Mouse (Mus musculus) testis, postnatal 10 days (tissue): Measurements from ENCODE around the gene Asic1.
"Not testable (repeated sequence)": the region's sequence is repeated elsewhere in the genome, so short reads cannot be mapped to it uniquely, and the experiment has no call there.

Experiments used
- DNase-seq: peaks from one replicate; pipeline ENCODE4 v3.0.0; 2021; ENCODE audit warnings: low spot score

Gene Asic1

DNA sequence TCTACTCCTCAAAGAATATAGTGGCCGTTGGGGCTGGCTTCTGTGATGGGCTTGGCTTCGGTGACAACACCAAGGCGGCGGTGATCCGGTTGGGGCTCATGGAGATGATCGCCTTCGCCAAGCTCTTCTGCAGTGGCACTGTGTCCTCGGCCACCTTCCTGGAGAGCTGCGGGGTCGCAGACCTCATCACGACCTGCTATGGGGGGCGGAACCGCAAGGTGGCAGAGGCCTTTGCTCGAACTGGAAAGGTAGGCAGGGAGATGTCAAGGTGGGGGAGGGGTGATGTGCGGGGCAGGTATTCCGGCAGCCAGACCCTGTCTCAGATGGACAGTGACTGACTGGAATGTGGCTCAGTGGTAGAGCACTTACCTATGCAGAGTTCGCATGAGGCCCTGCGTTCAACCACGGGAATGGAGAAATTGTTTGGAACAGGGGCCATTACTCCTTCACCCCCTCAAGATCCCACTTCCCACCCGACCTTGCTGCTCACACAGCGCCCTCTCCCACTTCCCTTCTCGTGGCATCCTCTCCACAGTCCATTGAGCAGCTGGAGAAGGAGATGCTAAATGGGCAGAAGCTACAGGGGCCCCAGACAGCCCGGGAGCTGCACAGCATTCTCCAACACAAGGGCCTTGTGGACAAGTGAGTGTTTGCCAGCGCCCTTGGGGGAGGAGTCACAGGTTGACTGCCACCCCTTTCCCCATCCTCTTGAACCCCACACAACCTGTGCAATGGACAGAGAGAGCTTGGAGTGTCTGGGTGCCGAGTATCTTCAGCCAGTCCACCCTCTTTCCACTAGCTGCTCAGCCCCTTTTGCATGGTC is 52.0 kb downstream of the Asic1 start:
- DNase-seq, result no peak

DNA sequence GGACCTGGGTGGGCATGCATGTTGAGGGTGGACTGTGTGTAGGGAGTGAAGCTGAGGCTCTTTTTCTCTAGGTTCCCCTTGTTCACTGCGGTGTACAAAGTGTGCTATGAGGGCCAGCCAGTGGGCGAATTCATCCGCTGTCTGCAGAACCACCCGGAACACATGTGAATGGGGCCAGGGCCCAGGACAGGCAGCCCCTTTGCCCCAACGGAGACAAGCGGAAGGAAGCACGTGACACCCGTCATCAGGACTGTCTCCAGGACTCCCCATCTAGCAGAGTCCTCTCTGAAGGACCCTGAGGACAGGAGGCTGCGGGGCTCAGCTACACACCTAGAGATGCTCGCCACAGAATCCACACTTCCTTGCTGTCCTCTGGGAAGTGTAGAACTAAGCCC is 52.9 kb downstream of the Asic1 start:
- DNase-seq, result no peak

- DNase-seq, result peak; percentile 72
Measured at GRCm38 (mm10) chr15:99723515-99724291, 53.5 kb downstream of the Asic1 start.

DNA sequence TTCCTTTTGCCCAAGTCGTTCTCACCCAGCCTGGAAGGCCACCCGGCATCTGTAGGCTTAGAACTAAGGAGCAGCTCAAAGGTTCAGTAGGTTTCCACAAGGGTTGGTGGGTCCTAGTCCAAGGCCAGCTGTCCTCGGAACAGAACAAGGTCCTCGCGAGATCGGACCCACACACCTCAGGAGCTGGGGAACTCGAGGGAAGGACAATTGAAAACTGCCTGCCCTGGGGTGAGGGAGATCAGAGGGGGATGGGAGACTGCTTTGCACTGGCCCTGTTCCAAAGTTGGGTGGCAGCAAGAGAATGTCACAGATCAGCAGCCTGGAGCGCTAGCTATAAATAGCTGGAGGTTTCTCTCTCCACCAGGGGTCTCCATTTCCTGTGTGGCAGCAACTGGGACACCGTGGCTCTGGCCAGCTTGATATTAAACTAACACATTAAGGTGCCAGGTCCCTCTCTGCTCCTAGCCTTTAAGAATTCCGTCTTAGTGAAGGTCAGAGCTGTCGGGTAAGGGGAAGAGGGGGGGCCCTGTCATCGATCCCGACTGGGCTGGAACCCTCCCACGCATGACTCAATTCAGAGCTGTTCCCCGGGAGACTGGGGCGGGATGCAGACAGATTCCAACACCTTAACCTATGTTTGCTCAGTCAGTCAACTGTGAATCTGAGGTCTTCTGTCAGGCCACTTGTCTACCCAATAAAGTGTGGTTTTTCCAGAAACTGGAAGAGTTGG is 54.3 kb downstream of the Asic1 start:
- DNase-seq, result peak; percentile 74

DNA sequence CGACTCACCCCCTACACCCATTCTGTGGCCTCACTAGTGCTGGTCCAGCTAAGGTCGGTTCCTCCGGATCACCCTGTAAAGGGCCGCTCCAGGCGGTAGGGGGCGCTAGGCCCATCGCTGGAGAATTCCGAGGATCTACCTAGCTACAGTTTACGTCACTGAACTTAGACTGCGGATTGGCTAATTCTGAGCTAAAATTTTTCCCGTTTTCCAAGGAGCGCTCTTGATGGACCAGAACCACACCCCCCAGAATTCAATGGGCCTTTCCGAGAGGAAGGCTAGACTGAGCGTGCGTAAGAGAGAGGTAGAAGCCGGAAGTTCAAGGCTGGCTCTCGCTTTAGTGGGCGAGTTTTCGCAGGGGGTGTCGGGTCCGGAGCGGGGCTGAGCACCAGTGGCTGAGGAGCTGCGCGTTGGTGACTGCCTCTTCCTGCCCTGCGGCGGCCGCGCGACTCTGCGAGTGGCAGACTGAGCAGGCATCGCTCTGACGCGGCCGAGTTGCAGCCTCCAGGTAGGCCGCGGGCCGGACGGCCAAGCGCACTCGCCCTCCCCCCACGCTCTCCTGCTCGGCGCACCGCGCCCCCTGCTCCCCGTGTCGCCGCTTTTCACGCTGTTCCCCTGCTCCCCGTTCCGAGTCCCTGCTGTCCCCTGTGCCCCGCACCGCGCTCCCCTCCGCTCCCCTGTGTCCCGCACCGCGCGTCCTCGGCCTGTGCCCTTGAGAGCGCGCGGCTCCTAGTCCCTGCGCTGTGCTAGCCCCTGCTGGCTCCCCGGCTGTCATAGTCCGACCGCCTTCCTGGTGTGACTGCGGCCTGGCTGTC is 55.4 kb downstream of the Asic1 start, which contains the start of gene Cox14:
Cox14 (plus strand) TSS at position 278 of the 815 bp plus-strand sequence.
- DNase-seq, result peak; percentile 95

GRCm38 (mm10) chr15:99726549-99726948 is 56.4 kb downstream of the Asic1 start:
- DNase-seq, result no peak

DNA sequence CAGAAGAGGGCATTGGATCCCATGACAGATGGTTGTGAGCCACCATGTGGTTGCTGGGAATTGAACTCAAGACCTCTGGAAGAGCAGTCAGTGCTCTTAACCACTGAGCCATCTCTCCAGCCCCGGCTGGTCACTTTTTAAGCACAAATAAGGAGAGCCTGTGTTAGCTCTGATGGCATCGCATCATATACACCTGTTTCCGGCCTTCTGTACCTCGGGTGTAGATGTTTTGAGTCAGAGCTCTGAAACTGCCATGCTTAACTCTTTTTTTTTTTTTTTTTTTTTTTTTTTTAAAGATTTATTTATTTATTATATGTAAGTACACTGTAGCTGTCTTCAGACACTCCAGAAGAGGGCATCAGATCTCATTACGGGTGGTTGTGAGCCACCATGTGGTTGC is 56.9 kb downstream of the Asic1 start:
- not testable (repeated sequence) for DNase-seq

DNA sequence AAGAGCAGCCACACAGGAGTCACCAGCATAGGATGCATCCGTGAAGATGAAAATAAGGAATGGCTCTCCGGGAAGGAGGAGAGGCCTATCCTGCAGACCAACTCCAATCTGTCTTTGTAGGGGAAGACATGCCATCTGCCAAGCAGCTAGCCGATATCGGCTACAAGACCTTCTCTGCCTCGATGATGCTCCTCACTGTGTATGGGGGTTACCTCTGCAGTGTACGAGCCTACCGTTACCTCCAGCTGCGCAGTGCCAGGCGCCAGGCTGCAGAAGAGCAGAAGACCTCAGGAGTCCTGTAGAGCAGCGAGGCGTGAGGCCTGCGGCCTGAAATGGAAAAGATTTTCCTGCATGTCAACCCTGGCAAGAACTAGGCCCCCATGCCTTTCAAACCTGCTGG is 57.4 kb downstream of the Asic1 start:
- DNase-seq, result no peak

DNA sequence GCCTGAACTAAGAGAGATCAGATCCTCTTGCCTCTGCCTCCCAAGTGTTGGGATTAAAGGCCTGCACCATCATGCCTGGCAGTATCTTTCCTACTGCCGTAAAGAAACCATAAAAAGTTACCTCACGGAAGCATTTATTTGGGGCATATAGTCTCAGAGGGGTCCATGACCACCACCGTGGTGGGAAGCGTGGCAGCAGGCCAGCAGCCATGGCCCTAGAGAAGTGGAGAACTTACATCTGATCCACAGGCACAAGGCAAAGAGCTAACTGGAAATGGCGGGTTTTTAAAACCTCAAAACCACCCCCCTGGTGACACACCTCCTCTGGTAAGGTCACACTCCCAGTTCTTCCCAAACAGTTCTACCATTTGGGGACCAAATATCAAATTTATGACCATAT is 58.0 kb downstream of the Asic1 start:
- DNase-seq, result no peak

- no peak for DNase-seq
Measured at GRCm38 (mm10) chr15:99729056-99729783, 59.1 kb downstream of the Asic1 start.

DNA sequence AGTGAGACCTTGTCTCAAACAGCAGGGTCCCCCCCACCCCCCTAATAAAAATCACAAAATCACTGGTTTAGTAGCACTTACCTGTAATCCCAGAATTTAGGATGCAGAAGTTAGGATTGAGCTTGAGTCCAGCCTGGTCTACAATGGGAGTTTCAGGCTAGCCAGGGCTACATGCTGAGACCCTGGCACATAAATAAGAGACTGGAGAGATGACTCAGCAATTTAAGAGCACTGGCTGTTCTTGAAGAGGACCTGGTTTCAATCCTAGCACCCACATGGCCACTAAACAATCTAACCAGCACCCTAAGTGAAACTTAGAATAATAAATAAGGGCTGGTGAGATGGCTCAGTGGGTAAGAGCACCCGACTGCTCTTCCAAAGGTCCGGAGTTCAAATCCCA is 61.0 kb downstream of the Asic1 start:
- no peak for DNase-seq

DNA sequence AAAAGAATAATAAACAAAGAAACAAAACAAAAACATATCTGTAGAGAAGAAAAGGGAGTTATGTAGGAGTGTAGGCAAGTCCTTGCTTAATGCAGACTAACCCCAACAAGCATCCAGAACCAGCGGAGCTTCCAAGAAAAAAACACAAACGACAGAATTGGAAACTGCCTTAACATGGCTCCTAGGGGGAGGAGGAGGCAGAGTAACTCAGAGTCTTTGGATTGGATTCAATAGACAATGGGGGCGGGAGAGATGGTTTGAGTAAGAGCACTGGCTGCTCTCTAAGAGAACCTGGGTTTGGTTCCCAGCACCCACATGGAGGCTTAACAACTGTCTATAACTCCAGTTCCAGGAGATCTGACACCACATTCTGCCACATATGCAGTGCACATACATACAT is 61.5 kb downstream of the Asic1 start:
- no peak for DNase-seq

GRCm38 (mm10) chr15:99733186-99733585 is 63.0 kb downstream of the Asic1 start:
- DNase-seq, result no peak

DNA sequence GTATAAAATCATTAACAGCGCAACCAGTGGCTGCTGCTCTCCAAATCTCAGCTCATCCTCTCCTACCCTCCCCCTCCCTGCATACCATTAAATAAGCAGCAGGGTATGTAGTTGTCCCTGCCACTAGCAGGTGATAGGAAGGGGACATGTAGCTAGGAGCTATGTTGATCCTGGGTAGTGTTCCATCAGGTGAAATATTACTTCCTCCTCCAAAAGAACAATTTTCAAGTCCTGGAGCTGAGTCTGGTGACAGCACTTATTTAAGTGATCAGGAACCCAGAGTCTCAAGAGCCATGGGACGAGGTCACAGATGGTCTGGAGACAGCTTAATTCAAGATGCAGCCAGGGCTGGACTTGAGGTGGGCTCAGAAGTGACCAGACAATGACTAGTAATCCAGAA is 65.5 kb downstream of the Asic1 start:
- peak; percentile 100 for DNase-seq

DNA sequence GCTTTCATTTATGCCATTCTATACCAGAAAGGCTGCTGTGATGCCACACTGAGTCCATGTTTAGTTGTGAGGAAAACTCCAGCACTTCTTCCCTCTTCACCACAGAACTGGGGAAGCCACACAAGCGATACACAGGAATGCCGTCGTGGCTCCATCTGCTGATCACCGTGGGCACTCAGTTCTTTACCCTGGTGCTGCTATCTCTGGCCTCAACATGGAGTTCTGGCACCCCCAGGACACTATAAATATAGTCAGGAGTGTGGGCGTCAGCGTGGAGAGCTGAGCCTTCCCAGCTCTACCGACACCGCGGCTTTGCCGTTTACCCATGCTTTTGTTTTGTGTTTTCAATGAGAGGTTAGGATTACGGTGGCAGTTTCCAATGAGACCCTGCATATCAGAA is 66.5 kb downstream of the Asic1 start:
- DNase-seq, result no peak

- DNase-seq, result no peak
Measured at GRCm38 (mm10) chr15:99740229-99740628, 70.1 kb downstream of the Asic1 start.
